Mouse (Mus musculus) limb, embryonic 12.5 days (tissue): Measurements from ENCODE around the gene Nlgn1. TPM values are rescaled to one million over a fixed set of nuclear protein-coding genes. Genes with fewer than 3 reads are reported as not detected.

Experiments
- ATAC-seq: fragments of 200-750 bp; cut with Nextera tagmentation; 2 replicates; pipeline ENCODE4 v1.8.0; 2017; ENCODE audit warnings: low read depth, moderate TSS enrichment; ENCODE audit not compliant: insufficient number of reproducible peaks, insufficient read depth, low FRiP score, low TSS enrichment
- H3K27ac ChIP-seq: fragments of 300-500 bp; sonication (generic); 2 replicates; pipeline ENCODE4 v1.5.1; 2016; ENCODE audit warnings: mild to moderate bottlenecking, moderate library complexity
- H3K27me3 ChIP-seq: fragments of 300-500 bp; sonication (generic); 2 replicates; pipeline ENCODE4 v1.6.1; 2016; ENCODE audit warnings: mild to moderate bottlenecking, moderate library complexity
- H3K36me3 ChIP-seq: fragments of 300-500 bp; sonication (generic); 2 replicates; pipeline ENCODE4 v1.6.1; 2016; ENCODE audit warnings: mild to moderate bottlenecking, moderate library complexity
- H3K4me1 ChIP-seq: fragments of 300-500 bp; sonication (generic); replicated peaks from 2 replicates; pipeline ENCODE4 v1.6.1; 2016
- H3K4me2 ChIP-seq: fragments of 300-500 bp; sonication (generic); 2 replicates; pipeline ENCODE4 v1.6.1; 2016; ENCODE audit warnings: mild to moderate bottlenecking, moderate library complexity
- H3K4me3 ChIP-seq: fragments of 300-500 bp; sonication (generic); replicated peaks from 2 replicates; pipeline ENCODE4 v1.5.1; 2016; ENCODE audit warnings: mild to moderate bottlenecking
- H3K9ac ChIP-seq: fragments of 300-500 bp; sonication (generic); replicated peaks from 2 replicates; pipeline ENCODE4 v1.6.1; 2016; ENCODE audit warnings: mild to moderate bottlenecking, moderate library complexity
- H3K9me3 ChIP-seq: fragments of 300-500 bp; sonication (generic); 2 replicates; pipeline ENCODE4 v1.6.1; 2016; ENCODE audit warnings: mild to moderate bottlenecking, moderate library complexity
- WGBS: fragments of 180-500 bp; shearing (Covaris S2); methylation state at CpG from one replicate; pipeline ENCODE4 v1.1.7; 2016; 5-methylcytosine and 5-hydroxymethylcytosine counted together
- polyA plus RNA-seq: library from polyadenylated mRNA; unstranded; fragments of >200 nt; fragmentation: Nextera tagmentation; extraction: Ambion mirVana; gene quantifications from 2 replicates; pipeline ENCODE4 v1.2.1, GENCODE M21; 2016

The Nlgn1 gene
- polyA plus RNA-seq, 1 experiment from 2014 or later: 0.53 TPM

GRCm38 (mm10) chr3:25916535-25916934 is 415.7 kb downstream of the Nlgn1 start:
- WGBS: 87% methylated on average over 5 of the region's 5 CpGs
- no peak overlapping the region for H3K9ac ChIP-seq
- no peak overlapping the region for H3K27ac ChIP-seq
- ATAC-seq: no peak
- H3K4me2 ChIP-seq: no peak overlapping the region
- H3K36me3 ChIP-seq: no peaks in the 10 kb centered on the region
- no peaks in the 10 kb centered on the region for H3K4me1 ChIP-seq
- no peaks in the 10 kb centered on the region for H3K9me3 ChIP-seq
- no peak overlapping the region for H3K4me3 ChIP-seq
- H3K27me3 ChIP-seq: no peaks in the 10 kb centered on the region

DNA sequence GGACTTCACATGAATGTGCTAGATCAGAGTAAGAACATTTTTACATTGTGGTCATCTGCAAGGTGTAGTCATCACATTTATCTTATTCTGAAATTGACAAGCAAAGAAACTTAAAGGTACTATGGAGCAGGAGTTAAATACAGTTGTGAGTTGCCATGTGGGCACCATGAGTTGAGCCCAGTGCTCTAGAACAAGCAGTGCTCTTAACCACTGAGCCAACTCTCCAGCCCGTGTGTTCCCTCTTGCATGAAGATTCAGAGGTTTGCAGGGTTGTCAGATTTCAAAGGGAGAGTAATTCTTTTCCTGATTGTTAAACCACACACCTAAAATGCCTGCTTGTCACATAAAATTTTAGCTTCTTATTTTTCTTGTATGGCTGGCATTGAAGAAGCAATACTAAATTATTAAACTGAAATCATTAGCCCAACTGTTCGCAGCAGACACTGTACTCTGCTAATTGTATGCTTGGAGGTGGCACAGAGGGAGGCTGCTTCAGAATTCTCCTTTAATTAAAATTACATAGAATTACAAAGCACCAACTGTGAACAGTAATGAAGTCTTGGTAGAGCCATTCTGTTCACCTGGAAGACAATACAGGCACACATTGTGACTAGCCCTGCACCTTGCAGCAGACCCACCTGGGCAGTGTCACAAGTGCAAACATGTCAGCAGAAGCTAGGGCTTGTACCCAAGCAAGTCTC is 417.7 kb downstream of the Nlgn1 start:
- no peaks in the 10 kb centered on the region for H3K4me1 ChIP-seq
- ATAC-seq: no peak
- WGBS: 69% methylated on average over 2 of the region's 2 CpGs
- no peak overlapping the region for H3K9ac ChIP-seq
- no peak overlapping the region for H3K4me3 ChIP-seq
- no peaks in the 10 kb centered on the region for H3K27me3 ChIP-seq
- no peaks in the 10 kb centered on the region for H3K36me3 ChIP-seq
- no peak overlapping the region for H3K27ac ChIP-seq
- H3K4me2 ChIP-seq: no peak overlapping the region
- H3K9me3 ChIP-seq: no peaks in the 10 kb centered on the region

GRCm38 (mm10) chr3:25903140-25903809 is 429.0 kb downstream of the Nlgn1 start:
- no peak overlapping the region for H3K4me3 ChIP-seq
- no peak for ATAC-seq

GRCm38 (mm10) chr3:25897456-25897855 is 434.8 kb downstream of the Nlgn1 start:
- no peak for ATAC-seq
- H3K4me2 ChIP-seq: no peak overlapping the region
- no peak overlapping the region for H3K4me3 ChIP-seq
- no peaks in the 10 kb centered on the region for H3K36me3 ChIP-seq
- no peaks in the 10 kb centered on the region for H3K4me1 ChIP-seq
- no peak overlapping the region for H3K27ac ChIP-seq
- 0 out of 2 replicates have a peak, but pooled peaks cover 8% of the 10 kb centered on the region for H3K9me3 ChIP-seq
- no peak overlapping the region for H3K9ac ChIP-seq
- no peaks in the 10 kb centered on the region for H3K27me3 ChIP-seq

More at GRCm38 (mm10) chr3:25903140-25903809, 429.0 kb downstream of the Nlgn1 start:
- 87% methylated on average over 11 of the region's 11 CpGs for WGBS
- Histone ChIP-seq H3K4me1 (no peaks in the 10 kb centered on the region), H3K27me3 (no peaks in the 10 kb centered on the region), H3K9me3 (0 out of 2 replicates have a peak, but pooled peaks cover 8% of the 10 kb centered on the region), H3K9ac (no peak overlapping the region), H3K36me3 (no peaks in the 10 kb centered on the region), H3K27ac (no peak overlapping the region), H3K4me2 (no peak overlapping the region)

DNA sequence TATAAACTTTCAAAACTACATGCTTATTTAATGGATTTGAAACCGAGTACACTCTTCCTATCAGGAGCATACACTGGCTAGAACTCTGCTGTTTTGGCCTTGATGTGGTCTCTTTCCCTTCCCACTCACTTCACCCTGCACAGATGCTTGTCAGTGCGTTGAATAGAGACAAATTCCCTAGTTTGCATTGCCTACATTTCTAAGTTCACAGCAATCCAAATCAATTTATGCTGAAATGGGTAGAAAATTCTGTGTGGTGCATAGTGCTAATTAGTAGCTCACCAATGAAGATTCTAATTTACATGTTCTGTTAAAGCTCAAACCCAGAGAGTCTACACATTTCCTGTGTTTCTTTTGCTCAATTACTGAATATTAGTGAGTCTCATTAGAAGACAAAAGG is 447.5 kb downstream of the Nlgn1 start:
- Histone ChIP-seq H3K36me3 (no peaks in the 10 kb centered on the region), H3K4me2 (no peak overlapping the region), H3K27me3 (no peaks in the 10 kb centered on the region), H3K4me3 (no peak overlapping the region), H3K27ac (no peak overlapping the region), H3K9ac (no peak overlapping the region), H3K9me3 (no peaks in the 10 kb centered on the region), H3K4me1 (no peaks in the 10 kb centered on the region)
- 83% methylated on average over 2 of the region's 2 CpGs for WGBS
- no peak for ATAC-seq

GRCm38 (mm10) chr3:25869161-25869560 is 463.1 kb downstream of the Nlgn1 start:
- H3K4me1 ChIP-seq: no peaks in the 10 kb centered on the region
- H3K27me3 ChIP-seq: no peaks in the 10 kb centered on the region
- H3K4me2 ChIP-seq: no peak overlapping the region
- no peaks in the 10 kb centered on the region for H3K36me3 ChIP-seq
- no peak overlapping the region for H3K9ac ChIP-seq
- H3K27ac ChIP-seq: no peak overlapping the region
- no peak for ATAC-seq
- no peaks in the 10 kb centered on the region for H3K9me3 ChIP-seq
- no peak overlapping the region for H3K4me3 ChIP-seq

- Histone ChIP-seq H3K27ac (no peak overlapping the region), H3K4me2 (no peak overlapping the region), H3K4me3 (no peak overlapping the region), H3K27me3 (no peaks in the 10 kb centered on the region), H3K36me3 (no peaks in the 10 kb centered on the region), H3K9me3 (no peaks in the 10 kb centered on the region), H3K9ac (no peak overlapping the region), H3K4me1 (no peaks in the 10 kb centered on the region)
- ATAC-seq: no peak
Observed at GRCm38 (mm10) chr3:25858384-25858783, 473.9 kb downstream of the Nlgn1 start.

DNA sequence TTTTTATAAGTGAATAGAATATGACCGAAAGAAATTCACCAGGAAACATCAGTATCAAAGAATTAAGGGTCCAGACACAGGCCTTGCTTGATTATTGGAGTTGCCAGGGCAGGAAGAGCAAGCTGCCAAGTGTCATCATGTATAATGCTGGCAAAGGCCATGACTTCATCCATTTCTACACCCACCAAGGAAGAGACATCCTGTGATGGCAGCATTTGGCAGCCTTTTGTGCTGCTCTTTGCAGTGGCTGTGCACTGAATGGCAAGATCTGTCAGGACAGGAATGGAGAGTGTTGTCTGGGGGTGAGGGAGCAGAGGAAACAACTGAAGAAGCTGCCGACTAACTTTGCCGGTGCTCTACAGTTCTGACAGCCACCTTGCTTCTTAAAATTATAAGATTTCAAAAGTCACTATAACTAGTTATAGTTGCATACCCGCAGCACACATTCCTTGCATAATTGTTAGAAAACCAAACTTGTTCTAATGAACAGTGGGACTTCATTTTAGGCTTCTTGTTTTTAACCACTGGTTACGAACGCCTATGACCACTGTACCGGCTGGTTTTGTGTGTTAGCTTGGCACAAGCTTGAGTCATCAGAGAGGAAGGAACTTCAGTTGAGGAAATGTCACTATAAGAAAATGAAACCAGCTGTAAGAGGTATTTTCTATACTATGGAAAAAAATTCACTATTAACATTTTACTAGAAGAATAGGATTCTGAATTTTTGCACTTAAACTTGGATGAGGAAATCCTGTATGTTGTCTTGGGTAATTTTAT is 487.4 kb downstream of the Nlgn1 start:
- Histone ChIP-seq H3K27ac (no peak overlapping the region), H3K4me1 (no peaks in the 10 kb centered on the region)
- 90% methylated on average over 7 of the region's 7 CpGs for WGBS

DNA sequence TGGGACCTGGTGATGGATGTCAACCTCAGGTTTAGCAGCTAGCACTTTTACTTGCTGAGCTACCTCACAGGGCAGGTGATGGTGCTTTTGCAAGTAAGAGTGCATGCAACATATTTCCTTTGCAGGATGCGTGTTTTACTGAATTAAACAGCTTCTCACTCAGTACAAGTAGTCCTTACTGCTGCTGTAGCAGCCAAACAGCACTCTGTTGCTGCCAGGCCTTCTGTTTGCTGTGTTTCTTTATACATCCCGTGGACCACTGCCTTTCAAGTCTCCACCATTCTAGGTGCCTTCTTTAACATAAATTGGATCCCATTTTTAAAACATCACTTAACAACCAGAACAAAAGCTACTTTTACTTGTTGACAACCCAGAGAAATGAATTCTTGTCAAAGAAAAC is 502.0 kb downstream of the Nlgn1 start:
- no peaks in the 10 kb centered on the region for H3K27me3 ChIP-seq
- no peaks in the 10 kb centered on the region for H3K36me3 ChIP-seq
- H3K9ac ChIP-seq: no peak overlapping the region
- ATAC-seq: no peak
- H3K9me3 ChIP-seq: no peaks in the 10 kb centered on the region
- H3K4me3 ChIP-seq: no peak overlapping the region
- H3K4me2 ChIP-seq: no peak overlapping the region
- H3K4me1 ChIP-seq: no peaks in the 10 kb centered on the region
- WGBS: 85% methylated on average over 2 of the region's 2 CpGs
- H3K27ac ChIP-seq: no peak overlapping the region

More for the DNA sequence above, 487.4 kb downstream of the Nlgn1 start:
- Histone ChIP-seq H3K36me3 (no peaks in the 10 kb centered on the region), H3K27me3 (no peaks in the 10 kb centered on the region), H3K4me3 (no peak overlapping the region), H3K9me3 (no peaks in the 10 kb centered on the region), H3K4me2 (no peak overlapping the region), H3K9ac (no peak overlapping the region)
- no peak for ATAC-seq

DNA sequence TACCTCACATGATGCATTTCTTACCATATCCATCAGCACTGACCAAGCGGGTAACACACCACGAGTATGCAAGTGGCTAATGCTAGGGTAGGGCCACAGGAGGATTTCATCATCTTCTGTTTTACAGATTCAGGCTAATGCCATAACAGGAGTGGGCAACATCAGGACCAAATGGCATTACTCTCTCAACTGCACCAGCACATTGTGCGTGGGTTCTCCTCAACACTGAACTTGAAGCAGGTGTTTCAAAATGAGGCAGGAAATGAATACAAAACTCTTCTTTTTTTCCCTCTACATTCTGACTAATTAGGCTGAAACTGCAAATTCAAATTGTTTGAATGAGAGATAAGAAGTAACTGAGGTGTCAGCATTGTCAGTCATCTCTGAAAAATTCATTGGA is 518.9 kb downstream of the Nlgn1 start:
- Histone ChIP-seq H3K9ac (no peak overlapping the region), H3K4me3 (no peak overlapping the region), H3K4me1 (no peaks in the 10 kb centered on the region), H3K27me3 (no peaks in the 10 kb centered on the region), H3K27ac (no peak overlapping the region), H3K4me2 (no peak overlapping the region), H3K9me3 (no peaks in the 10 kb centered on the region), H3K36me3 (no peaks in the 10 kb centered on the region)
- WGBS: 94% methylated on average over 3 of the region's 3 CpGs
- no peak for ATAC-seq

GRCm38 (mm10) chr3:25807559-25807958 is 524.7 kb downstream of the Nlgn1 start:
- no peaks in the 10 kb centered on the region for H3K9me3 ChIP-seq
- WGBS: 46% methylated on average over 3 of the region's 3 CpGs
- H3K36me3 ChIP-seq: no peaks in the 10 kb centered on the region
- H3K4me2 ChIP-seq: no peak overlapping the region
- no peak overlapping the region for H3K27ac ChIP-seq
- no peak overlapping the region for H3K4me3 ChIP-seq
- 0 out of 2 replicates have a peak, but pooled peaks cover 2% of the 10 kb centered on the region for H3K4me1 ChIP-seq
- no peak for ATAC-seq
- no peak overlapping the region for H3K9ac ChIP-seq
- H3K27me3 ChIP-seq: no peaks in the 10 kb centered on the region
